Mouse (Mus musculus): ENCODE results near the gene Tpst1.

The Tpst1 gene

DNA sequence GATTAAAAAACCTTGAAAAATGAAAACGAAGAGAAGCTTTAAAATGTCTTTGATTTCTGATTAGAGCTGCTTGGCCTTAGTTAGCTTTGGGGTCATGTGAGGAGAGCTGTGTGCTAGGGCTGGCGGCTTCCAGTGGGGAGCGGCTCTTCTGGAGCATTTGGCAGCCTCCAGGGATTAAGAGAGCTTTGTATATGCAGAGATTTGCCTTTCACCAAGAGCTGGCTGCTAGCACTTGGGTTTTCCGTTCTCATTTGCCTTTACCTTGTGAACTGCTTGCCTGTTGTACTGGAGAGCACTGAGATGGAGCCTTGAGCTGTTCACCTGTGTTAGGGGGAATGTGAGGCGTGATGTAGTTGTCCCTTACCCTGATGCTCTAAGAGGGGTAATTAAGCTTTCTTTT lies 20.6 kb upstream of the Tpst1 start:
- DNase-seq (ENCODE audit: low read depth, low spot score): no peak

DNA sequence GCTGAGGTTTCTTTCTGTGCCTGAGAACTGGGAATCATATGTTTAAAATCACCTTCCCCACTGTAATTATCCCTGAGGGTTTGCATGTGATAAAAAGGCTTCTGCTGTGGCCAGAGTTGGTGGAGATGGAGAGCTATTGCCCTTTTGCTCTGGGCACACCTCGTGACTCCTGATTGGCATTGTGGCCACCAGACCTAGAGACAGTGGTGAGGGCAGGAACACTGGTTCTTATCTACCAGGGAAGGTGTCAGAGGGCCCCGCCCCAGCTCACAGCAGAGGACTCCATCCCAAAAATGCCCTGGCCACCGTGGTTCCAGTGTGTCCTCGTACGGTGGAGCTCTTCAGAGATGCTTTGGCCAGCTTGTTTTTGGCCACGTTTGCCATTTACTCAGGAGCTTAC lies 20.2 kb upstream of the Tpst1 start:
- no peak for DNase-seq (ENCODE audit: low read depth, low spot score)

DNA sequence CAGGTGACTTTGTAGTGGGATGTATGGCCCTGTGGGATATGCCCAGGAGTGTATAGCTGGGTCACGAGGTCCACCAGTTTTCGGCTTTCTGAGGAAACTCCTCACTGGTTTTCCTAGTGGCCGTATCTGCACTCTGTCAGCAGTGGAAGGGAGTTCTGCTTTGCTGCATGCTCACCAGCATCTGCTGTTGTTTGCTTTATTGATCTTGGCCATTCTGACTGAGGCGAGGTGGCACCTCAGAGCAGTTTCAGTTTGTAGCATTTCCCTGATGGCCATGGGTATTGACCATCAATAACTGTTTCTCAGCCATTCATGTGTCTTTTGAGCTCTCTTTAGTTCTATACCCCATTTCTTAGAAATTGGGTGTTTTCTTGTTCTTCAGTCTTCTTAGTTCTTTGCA lies 17.4 kb upstream of the Tpst1 start:
- no peak for DNase-seq (ENCODE audit: low read depth, low spot score)

DNA sequence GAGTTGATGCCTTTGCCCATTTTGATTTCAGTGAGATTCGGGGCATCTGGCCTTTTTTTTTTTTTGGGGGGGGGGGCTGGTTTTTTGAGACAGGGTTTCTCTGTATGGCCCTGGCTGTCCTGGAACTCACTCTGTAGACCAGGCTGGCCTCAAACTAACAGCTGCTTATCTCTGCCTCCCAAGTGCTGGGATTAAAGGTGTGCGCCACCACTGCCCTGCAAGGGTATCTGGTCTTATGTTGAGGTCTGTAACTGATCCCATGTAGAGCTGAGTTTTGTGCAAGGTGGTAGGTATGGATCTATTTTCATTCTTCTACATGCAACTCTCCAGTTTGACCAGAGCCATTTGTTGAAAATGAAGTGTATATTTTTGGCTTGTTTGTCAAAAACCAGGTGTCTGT lies 16.8 kb upstream of the Tpst1 start:
- DNase-seq (ENCODE audit: low read depth, low spot score): no peak

DNA sequence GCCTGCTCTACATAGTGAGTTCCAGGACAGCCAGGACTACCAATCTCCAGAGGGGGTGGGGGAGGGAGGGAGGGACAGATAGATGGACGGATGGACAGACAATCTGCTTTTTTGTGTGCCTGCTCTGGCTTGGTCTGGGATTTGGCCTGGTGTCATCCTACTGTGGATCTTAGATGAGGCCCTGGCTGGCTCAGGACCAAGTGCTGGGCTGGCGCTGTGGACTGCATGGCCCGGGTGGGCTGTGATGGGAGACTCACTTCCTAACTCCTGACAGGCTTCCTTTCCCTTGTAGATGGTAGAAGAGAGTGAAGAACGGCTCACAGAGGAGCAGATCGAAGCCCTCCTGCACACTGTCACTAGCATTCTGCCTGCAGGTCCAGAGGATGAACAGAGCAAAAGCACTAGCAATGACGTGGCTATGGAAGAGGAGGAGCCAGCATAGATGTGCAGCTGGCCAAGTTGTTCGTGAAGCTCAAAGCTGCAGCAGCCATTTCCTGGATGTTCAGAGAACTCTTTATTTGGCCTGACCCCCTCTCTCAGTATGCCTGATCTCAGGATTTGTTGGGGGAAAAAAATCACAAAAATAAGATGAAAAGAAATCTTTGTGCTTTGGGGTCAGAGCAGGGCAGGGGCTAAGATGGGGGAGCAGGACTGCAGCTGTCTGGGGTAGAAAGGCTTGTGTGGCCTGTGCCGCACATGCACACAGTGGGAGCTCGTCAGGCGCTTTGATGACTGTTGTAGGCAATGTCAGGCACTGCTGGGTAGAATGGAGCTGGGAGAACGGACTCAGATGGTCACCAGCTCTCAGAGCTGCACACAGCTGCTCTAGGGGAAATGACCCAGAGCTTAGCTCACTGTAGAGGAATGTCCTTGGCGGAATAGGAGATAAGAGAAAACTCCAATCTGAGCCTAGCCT lies 13.5 kb upstream of the Tpst1 start:
- no peak for DNase-seq (ENCODE audit: low read depth, low spot score)

DNA sequence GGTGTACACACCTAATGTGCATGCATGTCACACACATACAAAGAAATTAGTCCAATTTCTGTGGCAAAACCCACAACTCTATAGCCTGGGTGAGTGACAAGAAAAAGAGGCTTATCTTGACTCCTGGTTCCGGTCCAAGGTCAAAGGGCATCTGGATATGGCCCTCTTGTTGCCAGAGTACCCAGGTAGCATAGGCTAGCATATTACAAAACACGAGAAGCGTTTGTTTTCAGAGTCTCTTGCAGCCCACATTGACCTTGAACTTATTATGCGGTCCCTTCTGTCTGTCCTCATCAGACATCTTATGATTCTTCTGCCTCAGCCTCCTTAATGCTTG lies 12.8 kb upstream of the Tpst1 start:
- no peak for DNase-seq (ENCODE audit: low read depth, low spot score)

DNA sequence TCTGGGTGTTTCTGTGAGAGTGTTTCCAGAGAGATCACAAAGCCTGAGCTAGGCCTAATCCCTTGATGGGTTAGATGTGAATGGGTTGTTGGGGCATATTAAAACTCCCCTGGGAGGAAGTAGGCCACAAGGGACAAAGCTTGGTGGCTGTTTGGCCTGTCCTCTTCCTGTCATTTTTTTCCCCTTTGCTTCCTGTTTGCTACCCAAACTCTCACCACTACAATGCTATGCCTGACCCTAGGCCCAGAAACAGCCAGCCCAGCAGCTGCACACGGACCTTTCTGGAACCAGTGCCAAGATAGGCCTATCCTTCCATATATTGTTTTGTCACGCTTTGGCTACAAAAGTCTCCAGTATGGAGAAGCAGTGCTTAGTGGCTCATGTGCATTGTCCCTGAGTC lies 11.0 kb upstream of the Tpst1 start:
- DNase-seq (ENCODE audit: low read depth, low spot score): no peak

DNA sequence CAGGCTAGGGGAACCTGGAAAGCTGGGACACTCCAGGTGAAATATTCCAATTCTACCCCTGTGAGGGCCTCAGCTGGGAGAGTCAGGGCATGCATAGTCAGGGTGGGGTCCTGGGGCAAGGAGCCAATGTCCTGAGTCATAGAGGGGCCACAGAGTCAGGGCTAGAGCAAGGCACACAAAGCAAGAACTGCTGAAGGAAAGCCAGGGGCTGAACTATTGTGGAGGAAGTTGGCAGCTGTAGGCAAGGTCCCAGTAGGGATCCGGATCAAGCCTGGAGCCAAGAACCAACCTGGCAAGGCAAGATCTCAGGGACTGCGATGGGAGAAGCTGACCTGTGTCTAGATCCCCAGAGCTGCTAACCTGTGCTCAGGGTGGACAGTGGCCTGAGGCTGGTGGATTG lies 9.4 kb upstream of the Tpst1 start:
- DNase-seq (ENCODE audit: low read depth, low spot score): no peak

DNA sequence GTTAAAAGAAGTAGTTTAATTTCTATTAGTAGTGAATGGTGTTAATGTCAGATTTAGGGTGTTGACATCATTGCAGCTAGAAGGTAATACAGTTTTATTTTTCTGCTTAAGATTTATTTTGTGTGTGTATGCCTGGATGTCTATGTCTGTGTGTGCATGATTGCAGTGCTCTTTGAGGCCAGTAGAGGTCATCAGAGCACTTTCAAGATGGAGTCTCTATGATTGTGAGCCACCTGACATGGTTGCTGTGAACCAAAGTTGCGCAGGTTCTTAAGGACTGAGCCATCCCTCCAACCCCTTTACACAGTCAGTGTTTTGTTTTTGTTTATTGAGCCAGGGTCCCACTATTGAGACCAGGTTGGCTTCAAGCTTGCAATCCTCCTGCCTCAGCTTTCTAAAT lies 7.5 kb upstream of the Tpst1 start:
- DNase-seq (ENCODE audit: low read depth, low spot score): no peak

DNA sequence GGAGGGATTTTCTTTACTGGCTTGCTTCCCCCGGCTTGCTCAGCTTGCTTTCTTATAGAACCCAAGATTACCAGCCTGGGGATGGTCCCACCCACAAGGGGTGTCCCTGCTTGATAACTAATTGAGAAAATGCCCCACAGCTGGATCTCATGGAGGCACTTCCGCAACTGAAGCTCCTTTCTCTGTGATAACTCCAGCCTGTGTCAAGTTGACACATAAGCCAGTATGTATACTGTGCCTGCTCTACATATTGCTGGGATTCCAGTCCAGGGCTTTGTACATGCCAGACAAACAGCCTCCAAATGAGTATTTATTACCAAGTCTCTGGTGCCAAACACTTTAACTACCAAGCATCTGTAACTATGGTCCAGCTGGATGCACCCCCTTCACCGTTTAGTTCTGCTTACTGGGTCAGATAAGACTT lies 5.3 kb upstream of the Tpst1 start:
- no peak for DNase-seq (ENCODE audit: low read depth, low spot score)

DNA sequence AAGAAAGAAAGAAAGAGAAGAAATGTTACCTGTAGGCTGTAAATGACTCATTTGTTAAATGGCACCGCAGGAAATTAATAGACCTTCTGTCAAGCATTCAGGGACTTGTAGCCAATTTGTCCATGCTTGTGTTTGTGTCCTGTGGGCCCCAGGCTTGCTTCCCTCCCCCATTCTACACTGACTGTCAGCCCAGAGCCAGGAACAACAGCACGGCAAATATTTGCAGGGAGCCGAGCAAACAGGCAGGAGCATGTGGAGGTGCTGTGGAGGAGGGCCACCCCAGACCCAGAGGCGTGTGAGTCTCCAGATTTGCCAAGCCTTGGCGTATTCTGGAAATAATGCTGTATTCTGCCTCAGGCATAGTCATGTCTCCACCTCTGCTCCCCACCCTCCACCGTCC lies 1.4 kb downstream of the Tpst1 start:
- no peak for DNase-seq (ENCODE audit: low read depth, low spot score)

DNA sequence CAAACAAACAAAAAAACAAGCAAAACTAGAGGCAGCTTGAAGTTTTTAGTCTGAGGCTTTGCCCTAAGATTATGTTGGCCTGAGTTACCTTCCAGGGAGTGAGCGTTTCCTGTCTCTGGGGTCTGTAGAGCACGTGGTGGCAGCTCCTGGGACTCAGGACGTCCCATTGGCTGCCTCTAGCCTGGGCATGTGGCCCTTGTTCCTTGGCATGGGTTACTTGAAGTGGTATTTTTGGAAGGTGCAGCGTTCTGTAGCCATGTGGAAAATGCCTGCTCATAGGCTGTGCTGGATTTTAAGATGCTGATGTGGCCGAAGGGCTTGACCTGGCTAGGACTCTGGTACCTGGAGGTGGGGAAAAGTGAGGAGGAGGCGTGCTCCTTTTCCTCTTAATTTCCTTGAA lies 3.3 kb downstream of the Tpst1 start:
- no peak for DNase-seq (ENCODE audit: low read depth, low spot score)

DNA sequence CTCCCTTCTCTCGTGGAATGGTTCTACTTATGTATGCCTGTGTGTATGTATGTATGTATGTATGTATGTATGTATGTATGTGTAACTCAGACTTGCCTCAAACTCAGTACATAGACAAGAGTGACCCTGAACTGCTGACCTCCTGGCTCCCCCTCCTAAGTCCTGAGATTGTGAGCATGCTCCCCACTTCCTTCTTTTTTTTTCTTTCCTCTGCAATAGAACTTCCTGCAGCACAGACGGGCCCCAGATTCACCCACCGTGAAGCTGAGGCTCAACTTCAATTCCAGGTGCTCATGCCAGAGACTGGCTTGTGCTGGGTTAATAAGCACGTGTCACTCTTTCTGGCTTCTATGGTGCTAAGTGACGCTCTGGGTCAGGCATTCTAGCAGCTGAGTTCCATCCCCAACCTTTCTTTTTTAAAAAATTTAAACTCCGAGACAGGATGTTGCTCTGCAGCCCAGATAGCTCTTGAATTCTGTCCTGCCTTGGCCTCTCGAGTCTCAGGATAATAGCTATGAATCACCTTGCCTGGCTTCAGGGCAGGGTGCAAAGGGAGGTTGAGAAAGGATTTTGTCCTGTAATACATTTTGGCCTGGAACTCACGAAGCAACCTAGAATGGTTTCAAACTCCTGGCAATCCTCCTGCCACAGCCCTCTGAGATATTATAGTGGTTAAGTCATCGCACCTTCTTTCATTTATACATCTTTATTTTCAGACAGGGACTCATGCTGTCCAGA lies 5.1 kb downstream of the Tpst1 start:
- no peak for DNase-seq (ENCODE audit: low read depth, low spot score)

DNA sequence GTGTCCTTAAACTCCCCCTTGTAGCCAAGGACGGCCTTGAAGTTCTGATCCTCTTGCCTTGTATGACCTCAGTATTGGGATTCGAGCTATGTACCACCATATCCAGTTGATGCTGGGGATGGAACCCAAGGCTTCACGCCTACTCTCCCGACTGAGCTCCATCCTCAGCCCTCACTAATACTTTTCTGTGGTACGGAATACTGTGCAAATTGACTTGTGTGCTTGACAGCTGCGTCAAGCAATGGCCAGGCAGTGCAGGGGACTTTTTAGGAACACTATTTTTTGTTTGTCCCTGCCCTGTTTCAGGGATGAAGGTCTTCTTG lies 5.7 kb downstream of the Tpst1 start:
- no peak for DNase-seq (ENCODE audit: low read depth, low spot score)

DNA sequence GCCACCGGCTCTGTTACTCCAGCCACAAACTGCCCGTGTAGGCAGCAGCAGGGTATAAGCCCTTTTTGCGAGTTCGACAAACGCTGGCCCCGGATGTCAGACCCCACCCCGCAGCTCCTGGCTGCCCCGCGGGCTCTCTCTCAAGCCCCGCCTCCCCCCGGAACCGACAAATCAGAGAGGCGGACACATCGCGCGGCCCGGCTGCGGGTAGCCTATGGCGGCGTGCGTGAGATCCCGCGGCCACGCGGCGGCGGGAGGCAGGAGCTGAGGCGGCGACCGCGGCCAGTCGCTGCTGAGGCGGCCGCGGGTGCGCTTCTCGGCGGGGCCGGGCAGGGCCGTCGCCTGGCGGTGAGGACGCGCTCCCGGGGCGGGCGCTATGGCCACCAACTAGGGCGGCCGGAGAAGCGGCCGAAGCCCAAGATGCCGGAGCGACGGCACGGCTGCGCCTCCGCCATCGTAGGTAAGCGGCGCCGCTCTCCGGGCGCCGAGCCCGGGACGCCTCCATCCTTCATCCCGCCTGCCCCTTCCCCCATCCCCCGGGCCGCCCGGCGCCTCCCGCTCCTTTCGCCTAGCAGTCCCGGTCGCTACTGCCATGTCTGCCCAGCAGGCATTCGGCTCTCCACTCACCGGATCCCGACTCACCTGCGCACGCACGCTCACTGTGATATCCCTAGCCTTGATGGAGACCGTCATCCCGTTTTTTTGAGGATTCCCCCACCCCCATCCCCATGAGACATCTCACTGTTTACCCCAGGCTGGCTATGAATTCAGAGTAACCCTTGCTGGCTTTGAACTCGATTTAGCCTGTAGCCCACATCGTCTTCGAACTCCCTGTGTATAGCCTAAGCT lies 6.3 kb downstream of the Tpst1 start:
- peak; percentile 77 for DNase-seq (ENCODE audit: low read depth, low spot score)

DNA sequence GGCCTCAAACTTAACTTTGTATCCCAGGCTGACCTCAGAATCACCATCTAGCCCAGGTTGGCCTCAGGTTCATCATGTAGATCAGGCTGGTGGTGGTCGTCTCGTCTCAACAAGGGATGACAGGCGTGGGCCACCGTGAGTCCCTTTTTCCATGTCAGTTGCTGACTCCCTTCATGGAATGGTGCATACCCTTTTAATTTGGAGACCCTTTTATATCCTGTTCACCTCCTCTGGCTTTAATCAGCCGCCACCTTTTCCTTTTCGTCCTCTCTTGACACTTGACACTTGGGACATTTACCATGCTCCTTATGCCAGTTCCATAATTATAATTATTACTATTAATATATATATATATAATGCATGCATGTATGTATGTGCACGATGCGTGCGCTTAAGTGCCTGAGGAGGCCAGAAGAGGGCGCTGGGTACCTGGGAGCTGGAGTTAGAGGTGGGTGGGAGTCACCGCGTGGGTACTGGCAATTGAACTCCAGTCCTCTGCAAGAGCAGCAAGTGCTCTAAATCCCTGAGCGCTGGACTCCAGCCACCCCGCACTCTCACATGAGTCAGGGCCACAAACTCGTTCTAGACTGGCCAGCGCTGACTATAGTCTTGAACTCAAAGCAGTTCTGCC lies 7.0 kb downstream of the Tpst1 start:
- DNase-seq (ENCODE audit: low read depth, low spot score): no peak

DNA sequence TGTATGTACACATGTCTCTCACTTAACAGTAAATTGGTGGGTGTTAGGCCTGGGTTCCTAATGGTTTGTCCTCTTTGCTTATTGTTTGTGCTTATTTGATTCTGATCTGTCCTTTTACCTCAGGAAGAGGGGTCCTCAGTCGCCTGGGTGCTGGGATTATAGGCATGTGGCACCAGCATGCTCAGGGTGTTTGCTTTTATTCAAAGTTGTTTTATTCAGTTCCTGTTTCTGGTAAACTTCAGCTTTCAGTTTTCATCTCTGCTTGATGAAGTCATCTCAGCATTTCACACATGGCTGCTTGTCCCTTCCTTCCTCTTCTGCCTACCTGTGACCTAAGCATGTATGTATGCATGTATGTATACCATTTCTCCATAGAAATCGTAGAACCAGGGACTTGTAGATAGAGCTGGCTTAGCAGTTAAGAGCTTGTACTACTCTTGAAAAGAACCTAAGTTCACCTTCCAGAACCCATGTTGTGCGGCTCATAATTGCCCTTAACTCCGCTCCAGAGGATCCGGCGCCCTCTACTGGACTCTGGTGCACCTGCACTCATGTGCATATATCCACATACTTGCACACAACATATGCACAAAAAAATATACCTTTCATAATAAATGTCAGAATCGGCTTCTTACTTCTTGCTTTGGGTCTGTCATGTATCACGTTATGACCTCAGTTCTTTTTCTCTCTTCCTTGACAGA lies 8.2 kb downstream of the Tpst1 start:
- DNase-seq (ENCODE audit: low read depth, low spot score): no peak

DNA sequence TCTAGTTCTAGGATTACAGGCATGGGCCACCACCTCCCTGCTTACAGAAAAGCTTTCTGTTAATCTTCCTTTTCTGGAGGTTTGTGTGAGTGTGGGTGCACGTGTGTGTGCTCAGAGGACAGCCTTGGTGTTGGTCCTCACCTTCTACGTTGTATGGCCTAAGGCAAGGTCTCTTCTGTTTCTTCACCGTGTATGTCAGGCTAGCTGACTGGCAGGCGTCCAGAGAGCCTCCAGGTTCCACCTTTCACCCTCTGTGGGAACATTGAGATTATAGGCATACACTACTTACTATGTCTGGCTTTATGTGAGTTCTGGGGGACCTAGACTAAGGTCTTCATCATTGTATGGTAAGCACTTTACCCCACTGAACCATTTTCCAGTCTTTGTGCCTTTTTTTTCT lies 9.3 kb downstream of the Tpst1 start:
- no peak for DNase-seq (ENCODE audit: low read depth, low spot score)

DNA sequence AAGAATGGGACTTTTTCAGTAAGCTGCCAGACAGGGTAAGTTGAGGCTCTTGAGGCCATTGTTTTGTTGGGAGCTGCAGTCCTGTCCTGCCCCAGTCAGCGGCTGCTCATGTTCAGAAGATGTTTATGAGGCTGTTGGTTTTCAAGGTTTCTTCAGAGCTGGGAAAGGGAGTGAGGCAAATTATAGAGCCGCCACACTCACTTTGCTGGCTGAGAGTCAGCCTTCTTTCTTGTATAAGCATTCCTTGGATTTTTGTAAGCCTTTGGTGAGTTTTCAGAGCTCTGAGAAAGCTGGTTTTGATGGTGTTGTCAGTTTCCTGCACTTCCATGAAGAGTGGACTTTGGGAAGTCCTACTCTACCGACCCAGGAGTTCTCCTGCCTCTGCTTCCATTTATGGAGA lies 11.1 kb downstream of the Tpst1 start:
- no peak for DNase-seq (ENCODE audit: low read depth, low spot score)

DNA sequence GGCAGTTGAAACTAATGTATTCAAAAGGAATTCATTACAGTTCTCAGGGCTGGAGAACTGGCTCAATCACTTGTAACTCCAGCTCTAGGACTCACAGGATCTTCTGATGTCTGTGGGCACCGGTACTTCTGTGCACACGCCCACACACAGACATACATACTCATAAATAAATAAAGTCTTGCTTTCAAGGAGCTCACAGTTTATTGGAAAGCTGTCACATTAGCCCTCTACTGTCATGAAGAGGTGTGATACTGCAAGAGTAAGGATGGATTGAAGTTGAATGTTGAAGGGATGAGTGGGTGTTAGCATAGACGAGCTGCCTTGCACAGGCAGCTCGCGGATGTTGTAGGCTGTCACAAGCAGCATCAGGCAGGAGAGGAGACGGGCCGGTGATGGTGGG lies 14.9 kb downstream of the Tpst1 start:
- DNase-seq (ENCODE audit: low read depth, low spot score): no peak

DNA sequence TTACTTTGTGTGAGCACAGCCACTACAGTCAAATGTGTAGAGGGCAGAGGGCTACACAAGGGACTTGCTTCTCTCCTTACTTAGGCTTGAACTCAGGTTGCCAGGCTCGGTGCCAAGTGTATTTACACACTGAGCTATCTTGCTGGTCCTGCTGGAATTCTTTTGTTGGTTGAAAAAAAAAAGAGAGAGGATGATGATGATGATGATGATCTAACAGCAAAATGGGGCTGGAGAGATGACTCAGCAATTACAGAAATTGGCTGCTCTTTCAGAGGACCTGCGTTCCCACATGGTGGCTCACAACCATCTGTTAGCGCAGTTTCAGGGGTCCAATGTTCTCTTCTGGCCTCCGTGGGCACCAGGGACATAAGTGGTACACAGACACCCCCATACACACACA lies 15.5 kb downstream of the Tpst1 start:
- DNase-seq (ENCODE audit: low read depth, low spot score): no peak
